Mouse (Mus musculus) urinary bladder, adult 18-20 months (tissue): Measurements from ENCODE around the gene Adamts4.

ENCODE experiments used
- DNase-seq, 2 experiments: peaks; one replicate each; pipeline ENCODE4 v3.0.0; 2022; ENCODE audit warnings: low spot score in 2 of 2, mixed read lengths in 2 of 2

Adamts4 gene

GRCm38 (mm10) chr1:171309321-171309720 is 59.1 kb downstream of the Adamts4 start:
- no peak for DNase-seq
